Mouse (Mus musculus): ENCODE data around the gene Slc38a10.

Slc38a10 gene

GRCm38 (mm10) chr11:120179374-120179773 is 28.2 kb upstream of the Slc38a10 start:
- peak in 1 of 2 experiments; percentile 50 for DNase-seq (ENCODE audit: low spot score in 2 of 2)

GRCm38 (mm10) chr11:120175948-120176347 is 24.8 kb upstream of the Slc38a10 start:
- no peak for DNase-seq (ENCODE audit: low spot score in 2 of 2)

GRCm38 (mm10) chr11:120173213-120173612 is 22.1 kb upstream of the Slc38a10 start:
- peak in 1 of 2 experiments; percentile 33 for DNase-seq (ENCODE audit: low spot score in 2 of 2)

GRCm38 (mm10) chr11:120171168-120171567 is 20.0 kb upstream of the Slc38a10 start:
- no peak for DNase-seq (ENCODE audit: low spot score in 2 of 2)

- peak in 1 of 2 experiments; percentile 46 for DNase-seq (ENCODE audit: low spot score in 2 of 2)
Observed at GRCm38 (mm10) chr11:120169208-120169992, 18.3 kb upstream of the Slc38a10 start.

- DNase-seq (ENCODE audit: low spot score in 2 of 2) = no peak
Observed at GRCm38 (mm10) chr11:120168516-120168915, 17.4 kb upstream of the Slc38a10 start.

GRCm38 (mm10) chr11:120167921-120168356 is 16.8 kb upstream of the Slc38a10 start:
- DNase-seq (ENCODE audit: low spot score in 2 of 2) = no peak

- no peak for DNase-seq (ENCODE audit: low spot score in 2 of 2)
Observed at GRCm38 (mm10) chr11:120167059-120167458, 15.9 kb upstream of the Slc38a10 start.

- no peak for DNase-seq (ENCODE audit: low spot score in 2 of 2)
Observed at GRCm38 (mm10) chr11:120164471-120165261, 13.5 kb upstream of the Slc38a10 start.

GRCm38 (mm10) chr11:120164028-120164427 is 12.9 kb upstream of the Slc38a10 start:
- DNase-seq (ENCODE audit: low spot score in 2 of 2) = no peak

GRCm38 (mm10) chr11:120163207-120163606 is 12.1 kb upstream of the Slc38a10 start:
- no peak for DNase-seq (ENCODE audit: low spot score in 2 of 2)

- DNase-seq (ENCODE audit: low spot score in 2 of 2) = no peak
Observed at GRCm38 (mm10) chr11:120161245-120161644, 10.1 kb upstream of the Slc38a10 start.

- DNase-seq (ENCODE audit: low spot score in 2 of 2) = peak; percentile 14 to 21
Observed at GRCm38 (mm10) chr11:120160478-120160877, 9.3 kb upstream of the Slc38a10 start.

GRCm38 (mm10) chr11:120159653-120160052 is 8.5 kb upstream of the Slc38a10 start:
- no peak for DNase-seq (ENCODE audit: low spot score in 2 of 2)

- DNase-seq (ENCODE audit: low spot score in 2 of 2) = no peak
Observed at GRCm38 (mm10) chr11:120158828-120159227, 7.7 kb upstream of the Slc38a10 start.

- DNase-seq (ENCODE audit: low spot score in 2 of 2) = peak in 1 of 2 experiments; percentile 19
Observed at GRCm38 (mm10) chr11:120150440-120151112, 570 bp downstream of the Slc38a10 start.

GRCm38 (mm10) chr11:120149510-120150200 is 1.5 kb downstream of the Slc38a10 start:
- no peak for DNase-seq (ENCODE audit: low spot score in 2 of 2)

- no peak for DNase-seq (ENCODE audit: low spot score in 2 of 2)
Observed at GRCm38 (mm10) chr11:120148201-120148855, 2.8 kb downstream of the Slc38a10 start.

GRCm38 (mm10) chr11:120143708-120144497 is 7.2 kb downstream of the Slc38a10 start:
- no peak for DNase-seq (ENCODE audit: low spot score in 2 of 2)

GRCm38 (mm10) chr11:120142601-120143051 is 8.5 kb downstream of the Slc38a10 start:
- peak; percentile 19 to 37 for DNase-seq (ENCODE audit: low spot score in 2 of 2)
